Mouse (Mus musculus): ENCODE data around the gene Noc3l. TPM values are rescaled to one million over a fixed set of nuclear protein-coding genes. Genes with fewer than 3 reads are reported as not detected.

The Noc3l gene
- 10 to 100 TPM; 15.5 to 20.6 TPM for total RNA-seq (2021)
- long read RNA-seq, experiment 1, transcript Noc3l-201 (21 exons, 3,977 nt) = major isoform, 6 of 7 reads
- long read RNA-seq, experiment 1, partial matches to known transcripts = 0 of 7 reads
- long read RNA-seq, experiment 1, other reads (novel, unspliced or antisense) = 1 of 7 reads
- long read RNA-seq, experiment 2, partial matches to known transcripts = 0 of 2 reads
- long read RNA-seq, experiment 2, other reads (novel, unspliced or antisense) = 0 of 2 reads

GRCm38 (mm10) chr19:38818766-38819426 lies at the start of gene Noc3l:
Gene Noc3l (minus strand): TSS chr19:38819237.
- DNase-seq = peak; percentile 96

DNA sequence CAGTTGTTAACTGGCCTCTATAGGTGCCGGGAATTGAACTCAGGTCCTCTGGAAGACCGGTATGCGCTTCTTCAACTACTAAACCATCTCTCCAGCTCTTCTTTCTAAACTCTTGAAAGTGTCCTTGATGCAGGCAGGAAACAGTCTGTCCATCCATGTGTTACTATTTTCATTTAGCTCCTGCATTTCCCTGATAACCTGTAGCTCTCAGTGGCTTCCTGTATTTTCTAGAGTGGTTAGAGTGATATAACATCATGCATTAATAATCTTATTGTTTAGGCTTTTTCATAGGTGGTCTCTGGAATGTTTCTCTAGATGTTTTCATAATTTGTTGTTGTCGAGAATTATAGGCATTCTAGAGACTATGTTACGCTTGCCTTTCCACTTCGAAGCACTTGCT lies 43.5 kb upstream of the Noc3l start:
- no peak for DNase-seq

DNA sequence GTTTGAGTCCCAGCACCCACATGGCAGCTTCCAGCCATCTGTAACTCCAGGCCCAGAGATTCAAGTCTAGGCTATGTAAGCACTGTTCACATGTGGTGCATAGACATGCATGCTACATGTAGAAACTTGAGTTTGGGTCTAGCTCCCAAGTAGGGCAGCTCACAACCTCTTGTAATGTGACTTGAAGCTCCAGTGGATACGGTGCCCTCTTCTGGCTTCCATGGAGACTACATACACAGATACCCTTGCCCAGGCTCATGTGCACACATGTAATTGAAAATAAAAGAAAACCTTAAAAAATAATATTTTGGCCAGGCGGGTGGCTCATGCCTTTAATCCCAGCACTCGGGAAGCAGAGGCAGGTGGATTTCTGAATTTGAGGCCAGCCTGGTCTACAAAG lies 39.2 kb upstream of the Noc3l start:
- no peak for DNase-seq

- DNase-seq = no peak
Measured at GRCm38 (mm10) chr19:38846373-38846772, 27.3 kb upstream of the Noc3l start.

DNA sequence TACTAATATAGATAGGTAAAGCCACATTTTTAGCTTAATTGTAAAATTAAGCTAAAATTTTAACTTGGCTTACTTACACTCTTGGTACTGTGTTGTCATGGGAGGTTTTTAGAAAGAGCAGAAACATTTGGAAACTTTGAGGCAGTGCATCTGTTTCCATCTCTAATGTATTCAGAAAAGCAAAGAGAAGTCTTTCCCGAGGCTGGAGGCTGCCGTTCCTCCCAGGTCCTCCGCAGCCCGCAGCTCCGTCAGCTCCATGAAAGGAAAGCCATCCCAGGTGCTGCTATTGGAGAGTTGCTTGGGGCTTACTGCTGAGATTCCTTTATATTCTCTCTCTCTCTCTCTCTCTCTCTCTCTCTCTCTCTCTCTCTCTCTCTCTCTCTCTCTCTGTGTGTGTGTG lies 25.8 kb upstream of the Noc3l start:
- DNase-seq = no peak

GRCm38 (mm10) chr19:38837171-38837641 lies 18.2 kb upstream of the Noc3l start:
- peak; percentile 69 to 78 for DNase-seq

DNA sequence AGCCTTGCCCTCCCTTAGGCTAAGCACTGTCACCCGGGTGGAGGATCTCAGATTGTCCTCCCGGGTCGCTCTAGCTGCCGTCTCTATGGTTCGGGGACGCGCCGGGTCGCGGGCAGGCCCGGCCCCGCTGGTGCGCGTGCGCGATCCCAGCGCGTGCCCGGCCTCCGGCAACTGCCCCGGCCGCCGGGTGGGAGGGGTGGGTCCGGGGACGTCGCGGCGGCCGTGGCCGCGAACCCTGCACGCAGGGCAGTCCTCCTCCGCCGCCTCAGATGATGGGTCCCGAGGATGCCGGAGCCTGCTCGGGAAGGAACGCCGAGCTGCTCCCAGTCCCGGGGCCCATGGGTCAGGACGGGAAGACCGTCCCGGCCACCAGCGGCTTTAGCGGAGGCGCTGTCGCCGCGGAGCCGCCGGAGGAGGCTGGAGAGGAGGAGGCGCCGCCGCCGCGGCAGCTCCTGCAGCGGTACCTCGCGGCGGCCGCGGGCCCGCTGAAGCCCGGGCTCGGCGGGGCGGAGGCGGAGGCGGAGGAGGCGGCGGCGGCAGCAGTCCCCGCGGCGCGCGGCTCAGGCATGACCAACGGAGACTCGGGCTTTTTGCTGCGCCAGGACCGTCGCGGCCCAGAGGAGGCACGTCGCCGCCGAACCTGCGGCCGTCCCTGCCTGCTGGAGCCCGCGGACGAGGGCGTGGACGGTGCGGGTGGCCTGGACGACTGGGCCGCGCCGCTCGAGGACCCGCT lies 17.6 kb upstream of the Noc3l start, which contains the start of gene Tbc1d12:
Gene Tbc1d12, plus strand, starts transcription at position 142 of the 733 bp plus-strand sequence.
- DNase-seq = peak; percentile 96 to 99

DNA sequence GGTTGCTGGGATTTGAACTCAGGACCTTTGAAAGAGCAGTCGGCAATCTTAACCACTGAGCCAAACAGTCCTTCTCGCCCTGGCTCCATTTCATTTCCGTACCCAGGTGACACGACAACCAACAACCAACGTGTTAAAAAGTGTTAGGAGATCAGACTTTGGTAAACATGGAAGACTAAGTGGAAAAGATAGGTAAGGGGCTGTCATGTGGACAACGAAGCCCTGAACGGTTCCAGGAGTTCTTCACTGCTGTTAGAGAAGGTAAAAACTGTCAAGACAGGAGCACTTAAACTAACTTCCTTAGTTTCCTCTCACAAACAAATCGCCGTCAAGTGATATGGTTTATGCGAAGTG lies 17.0 kb upstream of the Noc3l start:
- no peak for DNase-seq

- no peak for DNase-seq
Measured at GRCm38 (mm10) chr19:38833224-38833623, 14.2 kb upstream of the Noc3l start.

GRCm38 (mm10) chr19:38820186-38820804 lies 1.3 kb upstream of the Noc3l start:
- no peak for DNase-seq

- DNase-seq = no peak
Measured at GRCm38 (mm10) chr19:38819427-38819802, 378 bp upstream of the Noc3l start.

- no peak for DNase-seq
Measured at GRCm38 (mm10) chr19:38818191-38818590, 846 bp downstream of the Noc3l start.

GRCm38 (mm10) chr19:38798801-38799200 lies 20.2 kb downstream of the Noc3l start:
- peak in 1 of 2 experiments; percentile 8 for DNase-seq

DNA sequence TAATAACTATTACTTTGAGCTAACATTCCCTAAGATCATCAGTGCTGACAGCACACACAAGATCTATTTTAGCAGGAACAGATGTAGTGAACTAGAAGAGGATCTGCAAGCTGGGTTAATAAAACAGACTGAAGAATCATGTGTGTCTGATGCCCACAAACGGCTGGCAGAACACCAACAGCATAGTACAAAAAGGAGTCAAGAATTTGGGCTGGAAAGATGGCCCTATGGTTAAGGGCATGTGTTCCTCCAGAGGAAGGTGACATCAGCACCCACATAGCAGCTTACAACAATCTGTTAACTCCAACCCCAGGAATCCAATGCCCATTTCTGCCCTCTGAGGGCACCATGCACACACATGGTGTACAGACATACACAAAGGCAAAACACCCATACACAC lies 20.7 kb downstream of the Noc3l start:
- DNase-seq = no peak

DNA sequence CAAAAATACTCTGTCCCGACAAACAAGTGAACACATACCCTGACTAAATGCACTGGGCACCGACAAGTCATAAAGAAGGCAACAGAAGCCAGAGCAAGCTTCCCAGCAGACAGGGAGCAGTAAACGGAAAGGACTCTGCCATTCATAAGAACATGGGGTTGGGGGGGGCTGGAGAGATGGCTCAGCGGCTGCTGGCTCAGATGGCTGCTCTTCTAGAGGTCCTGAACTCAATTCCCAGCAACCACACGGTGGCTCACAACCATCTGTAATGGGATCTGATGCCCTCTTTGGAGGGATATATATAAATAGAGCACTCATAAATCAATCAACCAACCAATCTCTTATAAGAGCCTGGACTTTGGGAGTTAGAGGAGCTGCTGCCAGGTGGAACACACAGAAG lies 22.5 kb downstream of the Noc3l start:
- DNase-seq = no peak

GRCm38 (mm10) chr19:38793563-38794045 lies 25.4 kb downstream of the Noc3l start:
- DNase-seq = no peak

- DNase-seq = no peak
Measured at GRCm38 (mm10) chr19:38787756-38788155, 31.3 kb downstream of the Noc3l start.

DNA sequence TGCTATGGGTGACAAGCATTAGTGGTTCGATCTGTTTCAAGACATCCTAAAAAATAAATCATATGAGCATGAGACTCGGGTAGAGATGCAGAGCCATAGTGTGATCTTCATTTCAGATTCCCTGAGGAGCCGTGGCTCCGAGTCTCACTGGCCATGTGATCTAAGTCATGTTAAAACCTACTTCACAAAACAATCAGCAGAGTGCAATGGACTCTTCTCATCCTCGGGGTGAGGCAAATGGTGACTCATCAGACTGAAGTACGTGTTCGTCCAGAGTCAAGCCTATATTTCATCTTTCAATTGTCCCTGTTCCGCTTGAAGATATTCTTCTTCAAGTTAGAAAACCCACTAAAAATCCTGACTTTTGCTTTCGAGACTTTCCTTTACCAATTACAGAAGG lies 35.5 kb downstream of the Noc3l start:
- DNase-seq = no peak

DNA sequence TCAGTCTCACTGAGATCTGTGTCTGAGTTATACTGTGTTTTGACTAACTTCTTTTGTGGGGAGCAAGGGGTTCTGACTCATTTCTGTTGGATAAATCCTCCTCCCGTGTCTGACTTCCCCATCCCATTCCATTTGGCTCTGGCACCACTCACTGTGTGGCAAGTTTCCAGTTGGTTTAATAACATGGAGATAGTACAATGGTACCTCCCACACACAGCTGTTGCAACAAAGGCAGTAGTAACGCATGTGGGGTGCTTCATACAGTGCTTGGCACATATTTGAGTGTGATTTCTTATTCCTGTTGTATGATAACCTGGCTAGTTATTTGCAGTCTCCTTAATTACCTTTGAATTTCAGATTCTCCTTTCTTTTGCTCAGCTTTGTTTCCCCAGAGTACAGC lies 40.2 kb downstream of the Noc3l start:
- no peak for DNase-seq

DNA sequence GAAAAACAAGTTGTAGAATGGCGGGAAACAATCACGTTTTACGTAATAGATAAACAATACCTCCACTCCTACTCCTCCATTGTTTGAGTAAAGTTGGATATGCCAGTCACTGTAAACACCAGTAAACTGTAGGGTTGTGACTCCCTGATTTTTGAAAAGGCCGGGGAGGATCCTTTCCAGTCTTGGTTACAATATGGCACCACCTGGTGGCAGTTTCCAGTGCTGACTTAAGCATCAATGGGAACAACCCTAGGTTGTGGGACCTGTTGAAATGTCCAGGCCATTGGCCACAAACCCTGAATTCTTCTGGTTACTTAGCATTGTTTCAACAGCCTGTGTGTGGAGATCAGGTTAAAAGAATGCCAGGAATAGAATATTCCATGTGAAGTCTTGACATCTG lies 43.5 kb downstream of the Noc3l start:
- peak; percentile 55 to 62 for DNase-seq

DNA sequence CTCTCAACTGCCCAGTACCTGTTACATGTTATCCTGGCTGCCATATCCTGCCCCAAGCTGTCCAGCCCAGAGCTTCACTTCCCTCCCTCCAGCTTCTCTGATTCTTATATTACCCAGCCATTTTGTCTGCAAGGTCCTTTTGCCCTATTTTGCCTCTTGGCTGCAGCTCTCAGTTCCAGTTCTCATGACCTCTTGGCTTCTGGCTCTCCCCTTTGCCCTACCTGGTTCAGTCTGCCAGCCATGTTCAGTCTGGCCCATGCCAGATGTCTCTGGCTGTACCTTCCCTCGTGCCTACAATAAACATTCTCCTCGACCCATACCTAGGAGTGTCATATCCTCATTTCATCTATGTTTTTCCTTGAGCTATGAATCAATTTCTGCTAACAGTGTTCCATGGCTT lies 52.7 kb downstream of the Noc3l start:
- peak; percentile 7 to 34 for DNase-seq

DNA sequence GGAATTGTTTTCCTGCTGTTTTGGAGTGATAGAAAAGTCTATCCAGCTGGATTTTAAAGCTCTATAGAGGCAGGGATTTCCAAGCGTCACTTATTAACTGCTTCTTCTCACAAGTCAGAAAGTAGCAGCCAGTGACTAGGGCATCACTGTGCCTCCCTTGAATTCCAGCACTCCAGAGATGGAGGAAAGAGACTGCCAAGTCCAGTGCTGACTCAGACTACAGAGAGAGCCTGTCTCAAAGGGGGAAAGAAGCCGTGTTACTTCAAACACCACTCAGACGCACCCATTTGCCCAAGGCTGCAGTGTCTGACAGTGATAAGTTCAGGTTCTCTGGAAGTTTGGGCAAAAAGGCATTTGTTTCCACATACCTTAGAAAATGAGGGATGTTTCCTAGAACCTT lies 58.6 kb downstream of the Noc3l start:
- DNase-seq = no peak
